Mouse (Mus musculus) heart, postnatal 0 days (tissue): ENCODE measurements around the gene Esrra. TPM values are rescaled to one million over a fixed set of nuclear protein-coding genes. Genes with fewer than 3 reads are reported as not detected.
A peak's percentile ranks its signal among the peaks of the same experiment; 100 is the strongest.

Experiments used
- ATAC-seq: fragments of 200-750 bp; cut with Nextera tagmentation; 2 replicates; pipeline ENCODE4 v1.8.0; 2017; ENCODE audit warnings: low read depth, moderate number of reproducible peaks, moderate library complexity; ENCODE audit not compliant: insufficient read depth
- DNase-seq: peaks from one replicate; pipeline ENCODE4 v3.0.0-alpha.2; 2016; ENCODE audit warnings: low spot score
- H3K27ac ChIP-seq: fragments of 300-500 bp; sonication (generic); 2 replicates; pipeline ENCODE4 v1.5.1; 2014; ENCODE audit warnings: low read depth, mild to moderate bottlenecking
- H3K27me3 ChIP-seq: fragments of 300-500 bp; sonication (generic); 2 replicates; pipeline ENCODE4 v1.6.1; 2014; ENCODE audit warnings: low read length, mixed read lengths; ENCODE audit not compliant: control insufficient read depth, insufficient read depth
- H3K36me3 ChIP-seq: fragments of 300-500 bp; sonication (generic); replicated peaks from 2 replicates; pipeline ENCODE4 v1.6.1; 2014; ENCODE audit warnings: low read length, mixed read lengths; ENCODE audit not compliant: control insufficient read depth, insufficient read depth
- H3K4me1 ChIP-seq: fragments of 300-500 bp; sonication (generic); 2 replicates; pipeline ENCODE4 v1.6.1; 2014; ENCODE audit warnings: antibody characterized with exemption; ENCODE audit not compliant: control insufficient read depth, insufficient read depth
- H3K4me2 ChIP-seq: fragments of 300-500 bp; sonication (generic); 2 replicates; pipeline ENCODE4 v1.6.1; 2014; ENCODE audit warnings: low read depth, mild to moderate bottlenecking, low read length, moderate library complexity
- H3K4me3 ChIP-seq: fragments of 300-500 bp; sonication (generic); 2 replicates; pipeline ENCODE4 v1.5.1; 2014; ENCODE audit warnings: low read depth, low read length
- H3K9ac ChIP-seq: fragments of 300-500 bp; sonication (generic); replicated peaks from 2 replicates; pipeline ENCODE4 v1.6.1; 2014; ENCODE audit warnings: low read depth, low read length, mixed read lengths
- H3K9me3 ChIP-seq: fragments of 300-500 bp; sonication (generic); replicated peaks from 2 replicates; pipeline ENCODE4 v1.6.1; 2016; ENCODE audit warnings: low read length; ENCODE audit not compliant: control insufficient read depth
- CTCF ChIP-seq: IDR thresholded peaks from 2 replicates; pipeline ENCODE4 v1.5.1; 2016; ENCODE audit warnings: antibody characterized with exemption, control low read depth, low read depth
- EP300 ChIP-seq: IDR thresholded peaks from 2 replicates; pipeline ENCODE4 v1.6.1; 2016; ENCODE audit warnings: antibody characterized with exemption, low read depth
- WGBS: fragments of 180-500 bp; shearing (Covaris S2); extraction: QIAGEN DNeasy Blood & Tissue Kit; methylation state at CpG from one replicate; pipeline ENCODE4 v1.1.7; 2014; 5-methylcytosine and 5-hydroxymethylcytosine counted together
- polyA plus RNA-seq: library from polyadenylated mRNA; unstranded; fragments of >200 nt; fragmentation: Nextera tagmentation; extraction: Ambion mirVana; gene quantifications from 2 replicates; pipeline ENCODE4 v1.2.1, GENCODE M21; 2015
- total RNA-seq: library from RNA; depleted of rRNA; stranded (reverse); fragments of >200 nt; gene quantifications from 2 replicates; pipeline ENCODE4 v1.2.3, GENCODE M21; 2014; ENCODE audit warnings: low replicate concordance

The Esrra gene
- total and polyA plus RNA-seq, 2 experiments from 2014 or later: 51.7 to 189 TPM

DNA sequence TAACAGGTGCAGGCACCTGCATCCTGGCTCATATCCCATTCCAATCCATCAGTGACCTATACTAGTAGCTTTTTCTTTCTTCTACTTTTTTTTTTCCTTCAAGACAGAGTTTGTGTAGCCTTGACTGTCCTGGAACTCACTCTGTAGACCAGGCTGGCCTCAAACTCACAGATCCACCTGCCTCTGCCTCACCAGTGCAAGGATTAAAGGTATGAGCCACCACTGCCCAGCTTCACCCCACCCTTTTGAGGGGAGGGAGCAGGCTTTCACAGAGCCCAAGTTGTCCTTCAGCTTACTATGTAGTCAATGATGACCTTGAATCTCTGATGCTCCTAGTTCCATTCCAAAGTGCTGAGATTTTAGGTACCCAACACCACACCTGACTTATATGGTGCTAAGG is 2.2 kb downstream of the Esrra start:
- peaks cover 14% of the 10 kb centered on the region for H3K4me1 ChIP-seq
- H3K4me3 ChIP-seq: no peak overlapping the region
- ATAC-seq (no peak), DNase-seq (no peak)
- peak overlapping the region; percentile 96 for H3K27ac ChIP-seq
- 0 out of 2 replicates have a peak, but pooled peaks cover 8% of the 10 kb centered on the region for H3K36me3 ChIP-seq
- H3K4me2 ChIP-seq: peak overlapping the region; percentile 90; the same call in 1 of the 2 replicates
- no peaks in the 10 kb centered on the region for H3K27me3 ChIP-seq
- no peak overlapping the region for H3K9ac ChIP-seq
- TF ChIP-seq EP300: no peak
- TF ChIP-seq CTCF: no peak
- no peaks in the 10 kb centered on the region for H3K9me3 ChIP-seq

DNA sequence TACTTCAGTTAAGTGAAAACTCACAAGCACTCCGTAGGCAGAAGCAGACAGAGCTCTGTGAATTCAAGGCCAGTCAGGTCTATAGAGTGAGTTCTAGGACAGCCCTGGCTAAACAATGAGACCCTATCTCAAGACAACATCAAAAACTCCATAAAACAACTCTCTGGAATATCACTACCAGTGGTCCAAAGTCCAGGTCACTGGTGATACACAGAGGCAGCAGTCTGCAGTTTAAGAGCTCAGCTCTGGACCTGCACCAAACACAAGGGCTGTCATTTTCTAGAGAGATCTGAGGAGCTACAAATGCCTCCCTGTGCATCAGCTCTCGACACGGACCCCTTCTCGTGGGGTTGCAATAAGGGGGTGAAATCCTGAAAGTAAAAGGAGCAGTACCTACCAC is 3.3 kb downstream of the Esrra start:
- WGBS: 95% methylated on average over 4 of the region's 4 CpGs
- Histone ChIP-seq H3K27me3 (no peaks in the 10 kb centered on the region), H3K36me3 (peaks cover 14% of the 10 kb centered on the region), H3K27ac (no peak overlapping the region), H3K4me3 (no peak overlapping the region), H3K4me2 (no peak overlapping the region), H3K4me1 (peaks cover 14% of the 10 kb centered on the region), H3K9ac (no peak overlapping the region), H3K9me3 (no peaks in the 10 kb centered on the region)
- no peak for TF ChIP-seq CTCF
- TF ChIP-seq EP300: no peak
- ATAC-seq: no peak
- no peak for DNase-seq

DNA sequence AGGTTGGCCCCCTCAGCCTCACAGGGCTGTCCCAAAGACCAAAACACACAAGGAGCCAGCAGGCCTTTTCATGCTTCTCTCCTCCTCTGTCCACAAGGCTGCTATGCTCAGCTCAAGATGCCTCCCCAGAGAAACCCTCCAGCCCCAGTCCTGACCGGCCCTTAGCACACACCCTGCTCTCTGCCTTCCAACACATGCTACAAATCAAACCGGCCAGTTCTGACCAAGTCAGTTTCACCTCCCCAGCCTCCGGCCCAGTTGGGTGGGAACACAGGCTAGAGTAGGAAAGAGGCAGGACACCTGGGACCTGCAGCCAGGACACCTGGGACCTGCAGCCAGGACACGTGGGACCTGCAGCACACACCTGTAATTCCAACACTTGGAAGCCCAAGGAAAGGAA is 5.1 kb downstream of the Esrra start:
- Histone ChIP-seq H3K27ac (no peak overlapping the region), H3K9ac (no peak overlapping the region), H3K36me3 (peaks cover 32% of the 10 kb centered on the region), H3K4me2 (no peak overlapping the region), H3K4me3 (no peak overlapping the region), H3K27me3 (no peaks in the 10 kb centered on the region), H3K4me1 (peaks cover 9% of the 10 kb centered on the region), H3K9me3 (no peaks in the 10 kb centered on the region)
- ATAC-seq (no peak), DNase-seq (no peak)
- TF ChIP-seq CTCF (no peak), EP300 (no peak)
- 73% methylated on average over 4 of the region's 4 CpGs for whole genome bisulfite sequencing

DNA sequence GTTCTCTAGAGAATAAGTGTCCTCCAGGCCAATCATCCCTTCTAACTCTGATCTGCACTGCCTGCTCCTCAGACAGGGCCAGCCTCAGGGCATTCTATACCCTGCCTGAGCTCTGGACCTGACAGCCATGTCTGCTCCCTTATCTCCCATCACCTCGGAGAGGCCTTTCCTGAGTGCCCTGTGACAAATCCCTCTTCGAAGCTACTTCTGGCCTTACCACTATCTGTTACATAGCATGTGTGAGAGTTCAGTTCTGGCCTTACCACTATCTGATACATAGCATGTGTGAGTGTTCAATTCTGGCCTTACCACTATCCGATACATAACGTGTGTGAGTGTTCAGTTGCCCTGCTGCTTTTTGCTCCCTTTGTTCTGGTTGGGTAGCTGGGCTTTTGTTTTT is 6.3 kb downstream of the Esrra start:
- no peak overlapping the region for H3K27ac ChIP-seq
- no peak overlapping the region for H3K4me2 ChIP-seq
- DNase-seq: no peak
- H3K36me3 ChIP-seq: peaks cover 38% of the 10 kb centered on the region
- H3K27me3 ChIP-seq: no peaks in the 10 kb centered on the region
- H3K9me3 ChIP-seq: no peaks in the 10 kb centered on the region
- TF ChIP-seq EP300 (no peak), CTCF (no peak)
- H3K9ac ChIP-seq: no peak overlapping the region
- WGBS: 41% methylated on average over 4 of the region's 4 CpGs
- peaks cover 6% of the 10 kb centered on the region for H3K4me1 ChIP-seq
- H3K4me3 ChIP-seq: no peak overlapping the region
- no peak for ATAC-seq

DNA sequence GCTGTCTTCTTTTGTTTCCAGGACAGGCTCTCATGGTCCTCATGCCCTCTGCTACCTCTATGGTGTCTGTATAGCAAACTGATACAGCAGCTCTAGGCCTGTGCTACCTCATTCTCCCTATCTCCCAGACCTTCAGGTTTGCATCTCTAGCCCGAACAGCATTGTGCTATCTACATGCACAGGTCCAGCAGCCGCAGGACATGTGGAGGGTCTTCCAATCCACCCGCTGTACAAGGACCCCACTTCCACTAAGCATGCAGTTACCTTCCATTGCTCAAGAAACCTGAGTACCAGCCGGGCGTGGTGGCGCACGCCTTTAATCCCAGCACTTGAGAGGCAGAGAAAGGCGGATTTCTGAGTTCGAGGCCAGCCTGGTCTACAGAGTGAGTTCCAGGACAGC is 7.1 kb downstream of the Esrra start:
- Histone ChIP-seq H3K36me3 (peaks cover 38% of the 10 kb centered on the region), H3K27me3 (no peaks in the 10 kb centered on the region), H3K9ac (no peak overlapping the region), H3K4me3 (no peak overlapping the region), H3K27ac (no peak overlapping the region), H3K4me1 (no peaks in the 10 kb centered on the region), H3K4me2 (no peak overlapping the region), H3K9me3 (no peaks in the 10 kb centered on the region)
- TF ChIP-seq CTCF: no peak
- no peak for ATAC-seq
- no peak for DNase-seq
- 93% methylated on average over 9 of the region's 9 CpGs for WGBS

DNA sequence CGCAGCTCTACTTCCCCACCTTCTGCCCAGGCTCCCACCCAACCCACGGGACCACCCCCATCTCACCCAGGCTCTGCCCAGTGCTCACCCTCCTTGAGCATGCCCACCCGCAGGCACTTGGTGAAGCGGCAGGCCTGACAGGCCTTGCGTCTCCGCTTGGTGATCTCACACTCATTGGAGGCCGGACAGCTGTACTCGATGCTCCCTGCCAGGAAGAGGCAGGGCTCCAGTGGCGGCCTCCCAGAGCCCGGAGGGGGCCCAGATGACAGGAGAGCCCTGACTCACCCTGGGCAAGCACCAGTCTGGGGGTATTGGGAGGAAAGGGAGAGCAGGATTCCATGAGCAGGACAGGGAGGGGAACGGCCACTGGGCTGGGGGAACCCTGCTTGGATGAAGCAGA is 7.6 kb downstream of the Esrra start:
- no peak overlapping the region for H3K4me2 ChIP-seq
- 75% methylated on average over 11 of the region's 11 CpGs for WGBS
- no peak for ATAC-seq
- no peaks in the 10 kb centered on the region for H3K9me3 ChIP-seq
- no peaks in the 10 kb centered on the region for H3K4me1 ChIP-seq
- no peaks in the 10 kb centered on the region for H3K27me3 ChIP-seq
- DNase-seq: no peak
- peaks cover 38% of the 10 kb centered on the region for H3K36me3 ChIP-seq
- H3K27ac ChIP-seq: no peak overlapping the region
- H3K4me3 ChIP-seq: no peak overlapping the region
- TF ChIP-seq CTCF: no peak
- no peak for TF ChIP-seq EP300
- H3K9ac ChIP-seq: no peak overlapping the region
